Mouse (Mus musculus) lung, adult 2 months (tissue): ENCODE measurements around the gene Sart1.
A peak's percentile ranks its signal among the peaks of the same experiment; 100 is the strongest.

ENCODE experiments used
- CTCF ChIP-seq: fragments of 200-500 bp; IDR thresholded peaks from 2 replicates; pipeline ENCODE4 v1.5.1; 2011; ENCODE audit warnings: mild to moderate bottlenecking, low read length, control low read depth; ENCODE audit not compliant: insufficient read depth
- POLR2A ChIP-seq: fragments of 200-500 bp; IDR thresholded peaks from 2 replicates; pipeline ENCODE4 v1.6.1; 2011; ENCODE audit warnings: low read depth, mild to moderate bottlenecking, control low read depth, low read length, borderline replicate concordance; ENCODE audit errors: extremely low read depth

GRCm38 (mm10) chr19:5424782-5425741, 36.6 kb upstream of the Sart1 start, which contains the start of the genes Drap1 and AI837181:
- TF ChIP-seq CTCF (no peak), POLR2A (peak; percentile 58; the same call in 1 of the 2 replicates)
